Mouse (Mus musculus) C2C12 (cell line): Measurements from ENCODE around the gene R3hdm1.

Experiments
- CEBPB ChIP-seq: IDR thresholded peaks from one replicate; pipeline ENCODE4 v1.6.1; 2011; ENCODE audit warnings: low read depth, mild to moderate bottlenecking, control low read depth, moderate library complexity
- CTCF ChIP-seq: IDR thresholded peaks from one replicate; pipeline ENCODE4 v1.5.1; 2011; ENCODE audit not compliant: control insufficient read depth, insufficient read depth, insufficient read length
- MAX ChIP-seq: IDR thresholded peaks from one replicate; pipeline ENCODE4 v1.6.1; 2011; ENCODE audit warnings: mild to moderate bottlenecking, control low read depth
- MYOD1 ChIP-seq: IDR thresholded peaks from one replicate; pipeline ENCODE4 v1.6.1; 2011; ENCODE audit warnings: low read depth; ENCODE audit not compliant: control insufficient read depth, insufficient read length
- USF1 ChIP-seq: IDR thresholded peaks from one replicate; pipeline ENCODE4 v1.6.1; 2011; ENCODE audit warnings: low read depth, mild to moderate bottlenecking, control low read depth, moderate library complexity

DNA sequence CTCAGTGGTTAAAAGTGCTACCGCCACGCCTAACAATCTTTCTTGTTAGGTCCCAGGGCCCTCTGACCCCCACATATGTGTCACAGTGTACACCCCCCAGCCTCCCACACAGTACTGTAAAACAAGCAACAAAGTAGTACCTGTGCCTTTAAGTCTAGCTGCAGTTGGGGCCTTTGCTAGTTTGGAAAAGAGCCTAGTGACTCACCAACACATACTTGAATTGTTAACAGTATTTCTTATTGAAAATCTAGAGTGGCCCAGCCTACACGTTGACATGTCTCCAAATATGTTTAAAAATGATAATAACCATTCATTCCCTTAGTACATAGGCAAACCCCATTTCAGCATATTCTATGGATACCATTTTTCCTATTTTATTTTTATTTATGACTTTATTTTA lies 167.6 kb downstream of the R3hdm1 start:
- TF ChIP-seq CTCF (no peak), USF1 (no peak), CEBPB (no peak), MAX (no peak), MYOD1 (no peak)
